10 mouse cellular contexts compared by ENCODE assay signal in the genomic region with DNA sequence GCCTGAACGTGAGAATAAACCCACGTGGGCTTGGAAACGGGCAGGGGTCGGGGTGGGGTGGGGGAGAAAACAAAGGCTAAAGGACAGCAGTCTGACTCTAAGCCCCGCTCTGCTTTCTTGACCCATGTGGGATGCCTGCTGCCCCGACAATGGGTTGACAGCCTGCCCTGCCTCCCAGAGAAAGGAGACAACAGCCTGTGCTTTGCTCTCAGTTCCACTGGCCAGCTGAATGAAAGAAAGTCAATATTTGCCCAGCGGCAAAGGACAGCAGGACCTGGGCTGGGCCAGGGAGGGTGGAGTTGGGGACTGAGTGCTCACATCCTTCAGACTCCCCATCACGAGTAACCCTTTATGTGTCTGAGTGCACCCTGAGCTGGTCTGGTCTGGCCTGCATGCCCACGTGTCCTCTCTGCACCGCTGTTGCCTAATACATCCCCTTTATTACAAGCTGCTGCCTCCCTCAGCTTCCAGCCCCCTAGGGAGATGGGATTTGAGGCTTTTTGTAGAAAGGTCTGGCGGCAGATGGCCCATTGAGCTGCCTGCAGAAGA.
DNase-seq lines count a peak whose midpoint lies in the region; ATAC-seq lines count a peak whose summit lies in the region.
"Had no signal": no experiment of that assay in that cellular context is flagged by ENCODE, and none has a peak within 500 bp of the region (broad histone marks: within the 10 kb centered on the region; RNA-seq: fewer than 3 reads in every experiment).

No protein-coding gene starts in this region.

- no peak overlapping the region for H3K9ac ChIP-seq in intestine, embryonic 15.5 days
- no peak overlapping the region for H3K9ac ChIP-seq in stomach, embryonic 15.5 days
- no peak overlapping the region for H3K9ac ChIP-seq in heart, embryonic 11.5 days (ENCODE audit: low read depth, low read length)

- 0 out of 2 replicates have a peak overlapping the region, but pooled peaks have one; percentile 12 for H3K27ac ChIP-seq in heart, embryonic 10.5 days
- no peak overlapping the region for H3K27ac ChIP-seq in intestine, embryonic 15.5 days
- H3K27ac ChIP-seq in stomach, embryonic 15.5 days = no peak overlapping the region
- H3K27ac ChIP-seq in heart, embryonic 11.5 days (ENCODE audit: low read depth, low read length) = no peak overlapping the region

- H3K4me1 ChIP-seq in heart, embryonic 10.5 days = peaks cover 16% of the 10 kb centered on the region
- peaks cover 13% of the 10 kb centered on the region for H3K4me1 ChIP-seq in intestine, embryonic 15.5 days (replicated peaks)
- peaks cover 15% of the 10 kb centered on the region for H3K4me1 ChIP-seq in stomach, embryonic 15.5 days
- H3K4me1 ChIP-seq in heart, embryonic 11.5 days (ENCODE audit: control insufficient read depth, insufficient read depth, low read length) = peaks cover 13% of the 10 kb centered on the region

- intact Hi-C loops in heart, postnatal 36 days (cut with DNase I) = no loop called here

- H3K4me3 ChIP-seq in heart, embryonic 10.5 days = no peak overlapping the region
- no peak overlapping the region for H3K4me3 ChIP-seq in intestine, embryonic 15.5 days (replicated peaks)
- H3K4me3 ChIP-seq in stomach, embryonic 15.5 days (replicated peaks) = no peak overlapping the region
- no peak overlapping the region for H3K4me3 ChIP-seq in heart, embryonic 11.5 days (ENCODE audit: low read depth, low read length)

- no peak for DNase-seq in heart, embryonic 10.5 days (ENCODE audit: low spot score)
- DNase-seq in heart, postnatal 36 days = no peak
- peak; percentile 59 for DNase-seq in lung, postnatal 36 days
- DNase-seq in T-cell, adult 2 months (ENCODE audit: low spot score) = no peak
- no peak for DNase-seq in testis, postnatal 14 days (ENCODE audit: low spot score)
- DNase-seq: adrenal gland, postnatal 25 days; layer of hippocampus, adult 9-11 months had no signal

- H3K4me2 ChIP-seq in intestine, embryonic 15.5 days (replicated peaks) = no peak overlapping the region
- H3K4me2 ChIP-seq in stomach, embryonic 15.5 days = no peak overlapping the region
- no peak overlapping the region for H3K4me2 ChIP-seq in heart, embryonic 11.5 days

- H3K27me3 ChIP-seq in heart, embryonic 10.5 days (ENCODE audit: insufficient read depth, poor library complexity, severe bottlenecking) = peaks cover 78% of the 10 kb centered on the region
- peaks cover 18% of the 10 kb centered on the region for H3K27me3 ChIP-seq in intestine, embryonic 15.5 days (replicated peaks)
- peaks cover 2% of the 10 kb centered on the region; the same call in 1 of the 2 replicates for H3K27me3 ChIP-seq in stomach, embryonic 15.5 days (replicated peaks)
- peaks cover 53% of the 10 kb centered on the region for H3K27me3 ChIP-seq in heart, embryonic 11.5 days (ENCODE audit: control insufficient read depth, insufficient read depth, low read length)

- WGBS in heart, embryonic 10.5 days = 31% methylated on average over 11 of the region's 11 CpGs
- WGBS in intestine, embryonic 15.5 days = 34% methylated on average over 11 of the region's 11 CpGs
- WGBS in stomach, embryonic 15.5 days = 35% methylated on average over 11 of the region's 11 CpGs
- WGBS in heart, embryonic 11.5 days (ENCODE audit: insufficient replicate concordance) = 30% methylated on average over 11 of the region's 11 CpGs

- no peaks in the 10 kb centered on the region for H3K36me3 ChIP-seq in heart, embryonic 10.5 days
- H3K36me3 ChIP-seq in intestine, embryonic 15.5 days = no peaks in the 10 kb centered on the region
- no peaks in the 10 kb centered on the region for H3K36me3 ChIP-seq in stomach, embryonic 15.5 days
- H3K36me3 ChIP-seq in heart, embryonic 11.5 days (ENCODE audit: control insufficient read depth, insufficient read depth, low read length) = no peaks in the 10 kb centered on the region

- no peaks in the 10 kb centered on the region for H3K9me3 ChIP-seq in heart, embryonic 10.5 days
- H3K9me3 ChIP-seq in intestine, embryonic 15.5 days = no peaks in the 10 kb centered on the region
- H3K9me3 ChIP-seq in stomach, embryonic 15.5 days = no peaks in the 10 kb centered on the region
- no peaks in the 10 kb centered on the region for H3K9me3 ChIP-seq in heart, embryonic 11.5 days (replicated peaks; ENCODE audit: control insufficient read depth, low read length)

- ATAC-seq in intestine, embryonic 15.5 days = peak; percentile 39
- peak; percentile 78 for ATAC-seq in stomach, embryonic 15.5 days (ENCODE audit: insufficient read depth, low FRiP score, low read depth)
- ATAC-seq in heart, embryonic 11.5 days (replicated peaks; ENCODE audit: insufficient number of reproducible peaks, low FRiP score, low TSS enrichment) = no peak
